Mouse (Mus musculus) monocyte, adult 2 months (primary cell): ENCODE data around the gene Spryd3.

Source experiments
- DNase-seq, 2 experiments: peaks; one replicate each; pipeline ENCODE4 v3.0.0; 2022; ENCODE audit warnings: low spot score in 2 of 2, low read depth in 1 of 2

The Spryd3 gene

DNA sequence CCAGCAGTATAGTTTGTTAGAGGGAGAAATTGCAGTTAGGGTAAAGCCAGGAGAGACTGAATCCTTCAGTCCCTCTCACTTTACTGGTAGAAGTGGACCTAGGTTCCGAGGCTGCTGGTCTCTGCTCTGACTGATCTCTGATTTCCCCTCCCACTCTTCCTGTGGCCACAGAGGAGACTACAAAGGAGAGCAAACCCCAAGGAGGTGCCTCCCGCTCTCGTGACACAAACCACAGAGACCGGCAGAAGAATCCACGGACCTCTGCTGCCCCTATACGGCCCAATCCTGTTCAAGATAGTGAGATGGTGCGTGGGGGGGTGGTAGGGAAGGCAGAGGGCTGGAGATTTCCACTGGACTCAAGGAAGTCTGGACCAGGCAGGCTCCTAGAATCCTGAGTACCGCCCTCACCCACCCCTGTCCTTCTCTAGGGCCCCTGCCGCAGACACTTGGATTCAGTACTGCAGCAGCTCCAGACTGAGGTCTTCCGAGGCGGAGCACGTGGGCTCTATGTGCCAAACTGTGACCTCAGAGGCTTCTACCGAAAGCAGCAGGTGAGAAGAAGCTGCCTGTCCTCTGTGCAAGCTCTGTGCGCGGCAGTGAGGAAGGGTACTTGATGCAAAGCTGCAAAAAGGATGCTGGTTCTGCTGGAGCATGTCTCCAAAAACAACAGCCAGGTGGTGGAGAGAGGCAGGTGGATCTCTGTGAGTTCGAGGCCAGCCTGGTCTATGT, 11.8 kb upstream of the Spryd3 start:
- DNase-seq: no peak

DNA sequence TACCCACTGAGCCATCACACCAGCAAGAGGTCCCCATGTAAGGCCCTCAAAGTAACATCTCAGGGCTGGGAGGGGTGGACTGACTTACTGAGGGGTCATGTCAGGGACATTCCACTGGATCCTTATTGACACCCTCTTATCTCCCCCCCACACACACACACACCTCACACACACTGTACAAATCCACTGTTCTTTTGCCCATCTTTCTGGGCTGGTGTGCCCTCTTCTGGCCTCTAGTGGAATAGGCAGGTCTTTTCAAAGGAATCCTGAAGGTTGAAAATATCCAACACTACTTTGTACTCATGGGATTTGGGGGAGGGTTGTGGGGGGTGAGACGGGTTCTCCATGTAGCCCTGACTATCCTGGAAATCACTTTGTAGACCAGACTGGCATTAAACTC, 10.8 kb upstream of the Spryd3 start:
- DNase-seq: no peak

GRCm38 (mm10) chr15:102146089-102146488, 10.1 kb upstream of the Spryd3 start:
- no peak for DNase-seq

GRCm38 (mm10) chr15:102145330-102145729, 9.3 kb upstream of the Spryd3 start:
- no peak for DNase-seq

GRCm38 (mm10) chr15:102144726-102145125, 8.7 kb upstream of the Spryd3 start:
- no peak for DNase-seq

- no peak for DNase-seq
These were observed 8.3 kb upstream of the Spryd3 start, which contains the start of gene Igfbp6 for GRCm38 (mm10) chr15:102144274-102144711. TSS of gene Igfbp6 (plus strand) at chr15:102144362.

DNA sequence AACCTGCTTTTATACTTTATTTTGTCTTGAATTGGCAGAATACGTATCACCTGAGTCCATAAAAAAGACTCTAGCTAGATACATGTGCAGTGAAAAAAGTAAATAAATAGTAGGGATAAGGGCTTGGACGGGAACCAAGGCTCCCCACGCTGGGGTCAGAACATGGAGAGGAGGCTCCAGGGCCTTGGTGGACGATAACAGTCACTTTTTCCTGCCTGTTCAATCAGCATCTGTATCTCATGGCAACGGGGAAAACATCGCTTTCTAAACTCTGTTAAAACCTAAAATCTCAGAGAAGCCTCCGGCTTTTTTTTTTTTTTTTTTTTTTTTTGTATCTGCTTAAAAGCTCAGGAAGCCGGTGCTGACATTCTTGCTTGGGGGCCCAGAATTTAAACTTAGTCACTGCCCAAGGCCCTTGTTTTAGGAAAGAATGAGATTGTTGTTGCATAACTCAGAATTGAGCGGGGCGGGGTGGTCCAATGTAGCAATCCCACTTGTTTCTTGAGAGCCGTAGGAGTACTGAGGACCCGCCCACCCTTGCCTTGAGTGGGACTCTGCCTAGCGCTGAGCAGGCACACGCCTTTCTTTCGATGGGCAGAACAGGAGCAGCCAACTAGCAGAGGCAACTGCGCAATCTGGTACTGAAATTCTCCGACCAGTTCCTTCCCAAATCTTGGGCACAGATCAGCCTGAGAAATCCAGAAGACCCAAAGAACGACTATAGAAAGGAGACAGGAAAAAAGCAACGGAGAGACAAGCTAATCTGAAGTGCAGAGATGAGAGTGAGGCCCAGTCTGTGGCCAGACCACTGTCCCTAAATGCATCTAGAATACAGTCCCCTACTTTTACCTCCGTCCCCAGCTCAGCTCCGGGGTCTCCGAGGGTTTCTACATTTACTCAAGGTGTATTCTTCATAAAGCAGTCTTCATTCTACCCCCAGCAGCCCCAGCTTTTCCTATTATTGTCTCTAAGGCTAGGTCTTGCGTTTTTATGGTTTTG, 7.2 kb upstream of the Spryd3 start:
- no peak for DNase-seq

GRCm38 (mm10) chr15:102141120-102141519, 5.1 kb upstream of the Spryd3 start:
- no peak for DNase-seq

DNA sequence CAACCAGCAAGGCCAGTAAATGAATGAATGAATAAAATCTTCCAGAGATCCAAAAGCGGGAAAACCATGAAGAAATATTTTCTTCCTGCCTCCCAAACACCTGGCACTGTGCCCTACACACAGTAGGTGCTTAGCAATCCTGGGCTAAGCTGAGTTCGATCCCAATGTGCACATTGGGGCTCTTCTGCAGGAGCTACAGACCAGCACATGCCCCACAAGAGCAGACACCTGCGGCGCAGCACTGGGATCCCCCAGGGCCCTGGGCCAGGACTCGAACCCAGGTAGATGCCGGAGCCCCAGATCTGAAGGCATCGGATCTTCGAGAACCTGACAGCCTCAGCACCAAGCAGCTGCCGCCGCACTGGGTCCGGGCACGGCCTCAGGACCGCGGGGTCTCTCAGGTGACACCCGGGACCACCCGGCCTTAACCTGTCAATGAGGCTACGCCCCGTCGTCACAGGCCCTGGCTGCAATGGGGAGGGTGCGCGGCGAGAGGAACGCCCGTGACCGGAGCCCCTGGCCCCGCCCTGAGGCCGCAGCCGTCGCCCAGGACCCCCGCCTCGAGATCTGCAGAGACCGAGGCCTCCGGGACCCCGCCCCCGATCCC, 409 bp downstream of the Spryd3 start:
- DNase-seq: no peak

GRCm38 (mm10) chr15:102134709-102135108, 1.3 kb downstream of the Spryd3 start:
- DNase-seq: no peak

DNA sequence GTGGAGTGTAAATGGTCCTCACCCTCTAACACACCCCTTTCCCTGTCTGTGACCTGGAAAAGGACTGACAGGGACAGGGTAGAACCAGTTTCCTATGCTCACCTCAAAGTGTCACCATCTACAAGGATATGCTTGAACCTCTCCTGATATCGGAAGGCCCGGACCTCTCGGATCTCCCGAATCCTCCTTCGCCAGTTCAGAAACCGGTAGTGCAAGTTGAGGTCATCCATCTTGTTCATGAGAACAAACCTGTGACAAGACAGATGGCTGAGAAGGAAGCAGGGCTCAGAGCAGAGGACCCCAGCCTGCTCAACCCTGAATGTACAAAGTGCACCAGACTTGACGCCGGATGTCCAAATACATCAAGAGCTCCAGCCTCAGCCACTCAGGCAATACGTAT, 2.7 kb downstream of the Spryd3 start:
- no peak for DNase-seq

DNA sequence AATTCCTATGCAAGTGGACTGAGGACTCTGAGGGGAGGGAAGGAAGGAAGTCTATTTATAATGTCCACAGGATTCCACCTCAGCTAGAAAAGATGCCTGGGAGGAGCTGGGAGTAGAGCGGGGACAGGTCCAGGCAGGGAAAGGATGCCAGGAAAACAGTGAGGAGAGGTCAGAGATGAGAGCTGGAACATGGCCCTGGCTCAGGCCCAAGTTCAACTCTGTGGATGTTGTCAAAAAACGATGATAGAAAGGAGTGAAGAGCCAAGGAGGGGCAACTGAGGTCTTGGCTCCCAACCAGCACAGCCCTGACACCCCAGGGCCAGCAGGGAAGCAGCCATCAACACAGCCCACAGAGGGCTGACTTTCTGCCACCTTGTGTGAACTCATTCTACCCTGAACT, 9.7 kb downstream of the Spryd3 start:
- no peak for DNase-seq

GRCm38 (mm10) chr15:102120530-102120929, 15.5 kb downstream of the Spryd3 start:
- DNase-seq: no peak

DNA sequence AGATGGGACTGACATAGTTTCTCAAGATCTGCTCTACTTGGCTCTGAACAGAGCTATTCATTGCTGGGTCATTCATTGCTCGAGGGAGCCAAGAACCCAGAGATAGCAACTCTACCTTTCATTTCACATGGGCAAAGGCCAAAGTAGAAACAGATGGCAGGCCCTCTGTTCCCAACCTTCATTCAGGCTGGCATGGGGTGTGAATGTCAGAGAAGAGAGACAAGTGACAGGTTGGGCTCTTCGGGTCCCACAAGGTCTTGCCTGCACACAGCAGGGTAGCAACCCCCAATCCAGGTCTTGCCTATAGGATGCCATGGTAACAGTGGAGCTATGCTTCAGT, 16.2 kb downstream of the Spryd3 start:
- DNase-seq: no peak

DNA sequence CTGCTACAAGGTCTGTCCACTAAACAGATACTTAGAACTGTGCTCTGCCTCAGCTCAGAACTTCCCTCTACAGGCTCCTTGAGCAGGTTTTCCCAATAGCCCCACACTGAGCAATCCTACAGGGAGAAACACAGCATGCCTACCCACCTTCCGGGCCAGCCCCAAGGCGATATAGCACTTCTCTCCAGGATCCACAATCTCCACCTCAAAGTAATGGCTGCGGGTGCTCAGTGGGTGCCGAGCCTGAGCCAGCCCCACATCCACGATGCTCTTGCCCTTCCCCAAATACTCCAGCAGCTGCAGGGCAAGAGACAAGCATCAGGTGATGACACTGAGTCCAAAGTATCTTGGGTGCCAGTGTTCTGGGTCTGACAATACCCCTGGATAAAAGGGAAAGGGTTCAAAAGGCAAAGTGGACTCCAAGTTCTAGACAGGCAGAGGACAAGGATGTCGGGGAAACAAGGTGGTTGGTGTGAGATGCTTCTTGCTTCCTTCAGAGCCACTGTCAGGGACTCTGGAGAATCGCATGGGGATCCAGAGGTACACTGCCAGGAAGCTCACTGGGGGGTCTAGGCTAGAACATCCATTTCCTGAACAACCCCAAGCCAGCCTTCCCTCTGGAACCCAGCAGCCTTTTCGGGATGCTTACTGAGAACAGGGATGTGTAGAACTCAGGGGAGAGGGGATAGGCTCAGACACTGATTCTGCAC, 16.8 kb downstream of the Spryd3 start:
- no peak for DNase-seq

DNA sequence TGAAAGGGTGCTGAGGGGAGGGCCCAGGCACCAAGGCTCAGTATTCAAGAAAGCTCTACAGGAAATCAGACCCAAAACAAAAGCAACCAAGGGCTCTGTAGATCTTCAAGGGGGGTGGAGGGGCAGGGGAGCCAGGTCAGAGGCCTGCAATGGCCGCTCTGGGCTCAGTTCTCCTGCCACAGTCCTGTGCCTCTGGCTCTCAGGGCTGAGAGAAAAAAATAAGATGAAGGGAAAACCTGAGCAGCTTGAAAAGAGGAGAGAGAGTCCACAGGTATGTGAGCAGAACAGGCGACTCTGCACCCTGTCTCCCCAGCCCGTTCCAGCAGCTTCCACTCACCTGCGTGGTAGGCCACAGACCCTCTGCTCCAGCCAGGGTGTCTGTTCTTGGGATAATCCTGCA, 17.4 kb downstream of the Spryd3 start:
- no peak for DNase-seq

DNA sequence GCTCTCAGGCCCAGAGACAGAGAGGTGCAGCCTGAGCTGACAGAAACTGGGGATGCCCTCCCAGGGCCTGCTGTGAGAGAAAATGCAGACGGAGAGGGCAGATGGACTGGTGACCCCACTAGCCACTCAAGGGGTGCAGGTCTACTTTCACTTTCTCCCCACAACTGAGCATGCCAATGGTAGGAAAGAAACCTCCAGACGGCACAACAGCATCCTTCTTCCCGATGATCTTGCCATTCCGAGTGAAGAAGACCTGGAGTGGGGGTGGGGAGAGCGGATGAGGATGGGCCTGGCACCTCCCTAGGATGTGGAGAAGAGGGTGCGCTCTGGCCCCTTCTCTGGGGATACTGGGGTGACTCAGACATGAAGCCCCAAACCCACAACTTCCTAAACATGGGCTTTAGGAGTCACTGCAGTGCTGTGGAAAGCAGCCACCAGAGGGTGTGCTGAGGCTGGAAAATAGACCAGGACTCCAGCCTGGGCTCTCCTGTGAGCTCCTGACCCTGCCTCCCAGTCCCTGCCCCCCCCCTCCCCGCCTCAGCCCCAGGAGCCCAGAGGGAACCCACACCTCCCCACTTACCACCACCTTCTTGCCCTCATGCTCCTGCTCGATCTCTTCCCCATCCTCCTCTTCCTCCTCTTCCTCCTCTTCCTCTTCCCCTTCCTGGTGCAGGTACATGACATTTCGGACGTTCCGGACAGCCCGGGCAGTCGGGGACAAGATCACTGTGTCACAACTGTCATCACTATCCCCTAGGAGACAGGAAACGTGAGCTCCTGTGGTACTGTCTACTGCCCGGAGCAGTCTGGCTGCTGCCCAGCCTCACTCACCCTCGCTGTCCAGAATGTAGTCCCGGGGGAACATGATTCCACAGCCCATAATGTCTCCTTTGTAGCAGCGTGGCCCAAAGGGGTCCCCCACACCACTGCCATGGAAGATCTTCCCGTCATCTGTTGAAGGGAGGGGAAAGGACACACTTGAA, 18.3 kb downstream of the Spryd3 start:
- no peak for DNase-seq

DNA sequence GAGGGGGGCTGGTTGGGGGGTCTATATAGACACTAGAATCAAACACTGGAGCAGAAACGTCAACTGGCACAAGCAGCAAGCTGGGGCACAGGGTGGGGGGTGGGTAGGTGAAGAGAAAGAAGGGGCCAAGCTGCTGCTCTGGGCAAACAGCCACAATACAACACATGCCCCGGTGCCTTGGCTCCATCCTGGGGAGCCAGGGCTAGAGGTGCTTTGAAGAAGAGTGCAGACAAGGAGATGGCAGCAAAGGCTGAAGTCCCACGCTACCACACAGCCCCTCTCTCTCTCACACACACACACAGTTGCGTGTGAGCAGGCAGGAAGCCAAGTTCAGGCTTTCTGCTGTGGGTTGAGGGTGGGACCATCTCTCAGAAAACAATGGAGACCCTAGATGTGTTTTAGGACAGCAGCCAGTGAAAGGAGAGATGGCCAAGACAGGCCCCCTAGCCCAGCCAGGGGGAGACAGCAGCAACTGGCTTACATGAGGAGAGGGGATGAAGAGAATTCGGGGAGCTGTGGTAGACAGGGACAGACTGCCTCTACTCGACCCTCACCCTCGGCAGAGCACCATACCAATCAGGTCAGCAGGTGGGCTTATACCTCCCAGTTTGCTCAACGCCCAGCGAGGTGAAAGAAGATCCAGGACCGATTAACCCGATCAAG, 19.1 kb downstream of the Spryd3 start:
- no peak for DNase-seq

DNA sequence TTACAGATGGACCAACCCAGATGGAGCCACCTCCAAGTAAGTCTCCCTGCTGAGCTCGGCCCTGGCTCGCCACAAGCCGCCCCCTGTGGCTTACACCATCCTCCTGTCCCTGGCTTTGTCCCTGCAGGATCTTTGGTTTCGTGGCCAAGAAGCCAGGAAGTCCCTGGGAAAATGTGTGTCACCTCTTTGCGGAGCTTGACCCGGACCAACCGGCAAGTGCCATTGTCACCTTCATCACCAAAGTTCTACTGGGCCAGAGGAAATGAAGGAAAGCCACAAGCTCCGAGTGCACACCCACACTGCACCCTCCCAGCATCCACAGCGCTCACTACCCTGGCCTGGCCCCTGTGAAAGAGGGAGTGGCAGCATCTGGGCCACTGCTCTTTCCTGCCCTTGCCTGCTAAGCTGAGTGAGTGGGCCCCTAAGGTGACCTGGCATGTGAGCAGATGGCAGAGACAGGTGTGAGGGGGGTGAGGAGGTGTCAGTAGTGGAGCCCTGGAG, 20.3 kb downstream of the Spryd3 start:
- DNase-seq: no peak
